In genomic region chr9:5822234-5822633, GRCm38 (mm10) we compare ENCODE assay signal across 28 mouse cellular contexts.
"Had no signal": no experiment of that assay in that cellular context is flagged by ENCODE, and none has a peak within 500 bp of the region (broad histone marks: within the 10 kb centered on the region; RNA-seq: fewer than 3 reads in every experiment).

No protein-coding gene starts in this region.

- DNase-seq: gastrocnemius, postnatal 14 days; gastrocnemius, postnatal 36 days; heart, adult 11 months; heart, adult 2 months; heart, postnatal 14 days; heart, postnatal 36 days; kidney, adult 18-20 months; kidney, adult 8-10 months; kidney, postnatal 10 days; kidney, postnatal 25 days; kidney, postnatal 4 days; liver; liver, embryonic 13.5 days; liver, postnatal 0 days had no signal

- H3K4me3 ChIP-seq: heart, adult 2 months; heart, embryonic 13.5 days; heart, embryonic 15.5 days; intestine, embryonic 15.5 days; layer of hippocampus, adult 2 months; left cerebral cortex, adult 2 months; limb, embryonic 10.5 days; limb, embryonic 12.5 days; liver, embryonic 13.5 days; liver, embryonic 15.5 days had no signal

- H3K9ac ChIP-seq: heart, embryonic 13.5 days; heart, embryonic 15.5 days; hindbrain, embryonic 14.5 days; intestine, embryonic 15.5 days; limb, embryonic 12.5 days; liver, embryonic 13.5 days; liver, embryonic 15.5 days; liver, postnatal 0 days had no signal

- H3K4me2 ChIP-seq: heart, embryonic 11.5 days; heart, embryonic 13.5 days; heart, embryonic 15.5 days; hindbrain, embryonic 14.5 days; intestine, embryonic 15.5 days; limb, embryonic 12.5 days; liver, embryonic 11.5 days; liver, embryonic 13.5 days; liver, embryonic 15.5 days had no signal

- H3K36me3 ChIP-seq: heart, embryonic 13.5 days; heart, embryonic 15.5 days; intestine, embryonic 15.5 days; limb, embryonic 10.5 days; limb, embryonic 12.5 days; liver, embryonic 13.5 days; liver, embryonic 15.5 days had no signal

- H3K27ac ChIP-seq: heart, adult 2 months; heart, embryonic 13.5 days; heart, embryonic 15.5 days; hindbrain, embryonic 14.5 days; intestine, embryonic 15.5 days; layer of hippocampus, adult 2 months; left cerebral cortex, adult 2 months; limb, embryonic 10.5 days; limb, embryonic 12.5 days; liver, embryonic 13.5 days; liver, embryonic 15.5 days had no signal

- H3K27me3 ChIP-seq: heart, embryonic 13.5 days; heart, embryonic 15.5 days; intestine, embryonic 15.5 days; limb, embryonic 12.5 days; liver, embryonic 13.5 days; liver, embryonic 15.5 days had no signal

- H3K9me3 ChIP-seq: heart, embryonic 13.5 days; heart, embryonic 15.5 days; intestine, embryonic 15.5 days; limb, embryonic 10.5 days; limb, embryonic 12.5 days; liver, embryonic 13.5 days; liver, embryonic 15.5 days had no signal

- H3K4me1 ChIP-seq: heart, embryonic 13.5 days; heart, embryonic 15.5 days; intestine, embryonic 15.5 days; limb, embryonic 10.5 days; limb, embryonic 12.5 days; liver, embryonic 13.5 days; liver, embryonic 15.5 days had no signal

- ATAC-seq: hindbrain, embryonic 16.5 days; inflammation-experienced regulatory T-cells, adult 6 months; intestine, embryonic 15.5 days; intestine, postnatal 0 days; liver, postnatal 0 days had no signal
